Mouse (Mus musculus) left cerebral cortex, adult 18-20 months (tissue): ENCODE results near the gene Zfp663. TPM values are rescaled to one million over a fixed set of nuclear protein-coding genes. Genes with fewer than 3 reads are reported as not detected.

ENCODE experiments used
- DNase-seq, 2 experiments: peaks; one replicate each; pipeline ENCODE4 v3.0.0; 2021 to 2022; ENCODE audit warnings: low spot score in 2 of 2, mixed read lengths in 1 of 2
- total RNA-seq, 2 experiments: library from RNA; stranded (reverse); gene quantifications; 2 replicates each; pipeline ENCODE4 v1.2.3; 2021

The Zfp663 gene
- total RNA-seq, 2 experiments from 2014 or later: not detected

GRCm38 (mm10) chr2:165321381-165321888, 47.1 kb downstream of the Zfp663 start:
- no peak for DNase-seq

GRCm38 (mm10) chr2:165320531-165321150, 47.9 kb downstream of the Zfp663 start:
- DNase-seq: peak; percentile 49 to 76

GRCm38 (mm10) chr2:165319503-165319902, 49.0 kb downstream of the Zfp663 start:
- DNase-seq: no peak

GRCm38 (mm10) chr2:165318941-165319340, 49.6 kb downstream of the Zfp663 start:
- DNase-seq: no peak

- no peak for DNase-seq
Observed at GRCm38 (mm10) chr2:165317621-165318263, 50.8 kb downstream of the Zfp663 start.

GRCm38 (mm10) chr2:165316837-165317473, 51.6 kb downstream of the Zfp663 start:
- DNase-seq: peak; percentile 71 to 81

- no peak for DNase-seq
Observed at GRCm38 (mm10) chr2:165316204-165316603, 52.3 kb downstream of the Zfp663 start.

- DNase-seq: no peak
Observed at GRCm38 (mm10) chr2:165314197-165314596, 54.3 kb downstream of the Zfp663 start.

GRCm38 (mm10) chr2:165312381-165312780, 56.1 kb downstream of the Zfp663 start:
- DNase-seq: no peak

GRCm38 (mm10) chr2:165311577-165311976, 57.0 kb downstream of the Zfp663 start:
- no peak for DNase-seq

- no peak for DNase-seq
Observed at GRCm38 (mm10) chr2:165310818-165311425, 57.6 kb downstream of the Zfp663 start.

- DNase-seq: no peak
Observed at GRCm38 (mm10) chr2:165307801-165308200, 60.7 kb downstream of the Zfp663 start.

- DNase-seq: no peak
Observed at GRCm38 (mm10) chr2:165305438-165305837, 63.1 kb downstream of the Zfp663 start.

- DNase-seq: no peak
Observed at GRCm38 (mm10) chr2:165304819-165305218, 63.7 kb downstream of the Zfp663 start.

- DNase-seq: no peak
Observed at GRCm38 (mm10) chr2:165303354-165304012, 65.0 kb downstream of the Zfp663 start.

- DNase-seq: no peak
Observed at GRCm38 (mm10) chr2:165301409-165301808, 67.1 kb downstream of the Zfp663 start.

Other genes with a start within 250 kb of the Zfp663 start
- gene Cdh22, start 133.9 kb downstream of the Zfp663 start, total RNA-seq: 10 to 100 TPM; 55.1 to 61.1 TPM
- 10 to 100 TPM; 58.2 to 60.6 TPM for gene Slc35c2, start 80.9 kb downstream of the Zfp663 start, total RNA-seq
- gene Elmo2, start 42.2 kb downstream of the Zfp663 start, total RNA-seq: 100 to 1,000 TPM; 145 to 166 TPM
- gene Zfp334, start 19.5 kb upstream of the Zfp663 start, total RNA-seq: 10 to 100 TPM; 16.1 to 17.4 TPM
- not detected for gene Ocstamp, start 31.7 kb upstream of the Zfp663 start, total RNA-seq
- 10 to 100 TPM; 17.5 to 21.1 TPM for gene Slc13a3, start 104.5 kb upstream of the Zfp663 start, total RNA-seq
- gene Trp53rka, start 124.6 kb upstream of the Zfp663 start, total RNA-seq: 10 to 100 TPM; 22.9 to 23.4 TPM
- gene Slc2a10, start 135.1 kb upstream of the Zfp663 start, total RNA-seq: under 1 TPM; 0.87 to 0.95 TPM
- gene Eya2, start 226.3 kb upstream of the Zfp663 start, total RNA-seq: 1 to 10 TPM; 2.1 to 3.5 TPM